Mouse (Mus musculus) myocyte (in vitro differentiated cells): ENCODE results near the gene Pih1d1.
"Not testable (repeated sequence)": the region's sequence is repeated elsewhere in the genome, so short reads cannot be mapped to it uniquely, and the experiment has no call there.

Experiments used
- CEBPB ChIP-seq: IDR thresholded peaks from 2 replicates; pipeline ENCODE4 v1.6.1; 2011; ENCODE audit warnings: mild to moderate bottlenecking, moderate library complexity; ENCODE audit not compliant: poor library complexity, insufficient read depth, severe bottlenecking
- MYOD1 ChIP-seq, 3 experiments: IDR thresholded peaks; one replicate each; pipeline ENCODE4 v1.6.1; 2011; ENCODE audit warnings: control low read depth in 2 of 3, low read depth in 2 of 3, mild to moderate bottlenecking in 2 of 3, moderate library complexity in 1 of 3; ENCODE audit not compliant: insufficient read length in 2 of 3, control insufficient read depth in 1 of 3
- POLR2A ChIP-seq: IDR thresholded peaks from one replicate; pipeline ENCODE4 v1.6.1; 2011; ENCODE audit warnings: low read depth, mild to moderate bottlenecking, control low read depth, moderate library complexity; ENCODE audit not compliant: insufficient read length
- POLR2AphosphoS2 ChIP-seq: IDR thresholded peaks from one replicate; pipeline ENCODE4 v1.6.1; 2011; ENCODE audit warnings: low read depth, control low read depth; ENCODE audit not compliant: insufficient read length
- USF1 ChIP-seq: IDR thresholded peaks from one replicate; pipeline ENCODE4 v1.6.1; 2011; ENCODE audit warnings: low read depth, mild to moderate bottlenecking, control low read depth, moderate library complexity

GRCm38 (mm10) chr7:45173772-45174171 lies 19.7 kb downstream of the Pih1d1 start:
- not testable (repeated sequence) for TF ChIP-seq POLR2A; POLR2AphosphoS2; CEBPB; USF1; MYOD1 (IDR thresholded peaks at IDR 0.05; ENCODE audit: control insufficient read depth in 1 of 3, insufficient read length in 2 of 3, low read depth in 2 of 3)
